Mouse (Mus musculus): Measurements from ENCODE around the gene Prkce. TPM values are rescaled to one million over a fixed set of nuclear protein-coding genes. Genes with fewer than 3 reads are reported as not detected.

Prkce gene
- total RNA-seq (2021): 1 to 10 TPM; 6.9 to 7.4 TPM
- long read RNA-seq, experiment 1, full-length matches to known transcripts: 2 of 4 reads
- long read RNA-seq, experiment 1, partial matches to known transcripts: 0 of 4 reads
- long read RNA-seq, experiment 1, other reads (novel, unspliced or antisense): 2 of 4 reads
- long read RNA-seq, experiment 2, full-length matches to known transcripts: 2 of 3 reads
- long read RNA-seq, experiment 2, partial matches to known transcripts: 1 of 3 reads
- long read RNA-seq, experiment 2, other reads (novel, unspliced or antisense): 0 of 3 reads

- DNase-seq: peak; percentile 85
Measured at GRCm38 (mm10) chr17:86167320-86168230, at the start of gene Prkce. Gene Prkce (plus strand): TSS chr17:86167785.

DNA sequence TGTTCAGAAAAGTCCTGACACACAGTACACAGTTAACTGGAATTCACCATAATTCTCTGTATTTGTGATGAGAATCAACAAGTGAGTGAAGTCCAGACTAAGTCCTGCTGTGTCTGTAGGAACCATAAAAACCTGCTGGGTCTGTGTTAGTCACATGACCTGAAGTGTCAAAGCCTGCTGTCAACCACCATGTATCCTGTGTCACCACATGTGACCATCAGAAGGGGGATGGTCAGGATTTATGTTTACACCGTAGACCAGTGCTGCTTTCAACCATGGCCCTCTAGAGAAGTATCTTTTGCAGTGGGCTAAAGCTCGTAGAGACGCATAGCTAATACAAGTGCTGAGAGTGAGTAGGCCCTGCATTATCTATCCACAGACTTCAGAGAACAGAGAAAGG, 44.4 kb upstream of the Prkce start:
- DNase-seq: no peak

DNA sequence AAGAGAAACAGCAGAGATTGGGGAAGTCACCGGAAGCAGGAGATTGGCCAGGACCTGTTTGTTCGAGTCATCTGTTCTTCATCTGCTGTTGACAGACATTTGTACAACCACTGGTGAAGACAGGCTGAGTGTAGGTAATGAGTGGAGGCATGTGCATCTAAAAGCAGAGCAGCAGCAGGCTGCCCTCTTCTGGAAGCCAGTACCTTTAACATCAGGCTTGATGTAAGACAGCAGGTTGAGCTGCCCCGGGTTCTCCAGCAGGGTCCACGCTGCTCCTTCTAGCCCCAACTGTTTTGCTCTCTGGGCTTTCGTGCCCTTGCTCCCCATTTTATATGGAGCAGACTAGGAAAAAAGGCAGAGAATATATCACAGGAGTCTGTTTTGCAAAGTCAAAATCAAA, 41.7 kb upstream of the Prkce start:
- DNase-seq: no peak

GRCm38 (mm10) chr17:86128198-86128597, 39.4 kb upstream of the Prkce start:
- DNase-seq: no peak

DNA sequence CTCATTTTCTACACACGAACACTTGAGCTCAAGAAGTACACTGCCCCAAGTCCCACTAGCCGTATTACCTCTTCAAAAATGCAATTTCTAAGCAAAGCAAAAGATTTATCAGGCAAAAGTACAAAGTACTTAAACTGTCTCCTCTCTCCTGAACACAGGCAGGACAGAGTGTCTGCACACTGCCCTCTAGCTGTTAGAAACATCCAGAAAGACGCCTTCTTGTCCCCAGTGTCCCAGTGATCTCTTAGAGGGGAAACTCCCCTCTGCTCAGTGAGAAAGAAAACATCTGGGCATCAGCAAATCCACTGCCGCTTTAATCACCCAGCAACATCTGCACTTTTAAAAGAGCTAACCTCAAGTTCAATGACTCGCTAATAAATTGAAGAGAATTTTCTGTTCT, 35.1 kb upstream of the Prkce start:
- DNase-seq: no peak

GRCm38 (mm10) chr17:86134461-86134860, 33.1 kb upstream of the Prkce start:
- no peak for DNase-seq

DNA sequence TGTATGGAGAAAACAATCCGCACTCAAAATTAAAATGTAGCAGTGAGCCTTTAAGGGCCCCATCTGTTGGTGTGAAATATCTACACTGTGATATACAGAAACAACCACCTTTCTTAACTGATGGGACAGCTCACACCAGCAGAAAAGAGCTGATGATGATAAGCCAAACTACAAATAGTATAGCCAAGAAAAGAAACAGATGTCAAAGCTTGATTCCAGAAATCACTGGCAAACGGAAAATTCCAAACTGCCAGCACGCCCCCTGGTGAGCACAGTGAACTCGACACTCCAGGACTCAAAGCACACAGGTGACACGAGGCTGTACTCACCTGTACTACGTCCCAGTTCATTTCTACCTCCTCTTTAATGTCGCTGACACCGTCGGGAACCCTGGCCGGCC, 31.8 kb upstream of the Prkce start:
- DNase-seq: no peak

GRCm38 (mm10) chr17:86144537-86145078, 23.0 kb upstream of the Prkce start:
- no peak for DNase-seq

- peak; percentile 84 for DNase-seq
Measured at GRCm38 (mm10) chr17:86145079-86145951, 22.3 kb upstream of the Prkce start, which contains the start of gene Srbd1. Gene Srbd1 (minus strand): TSS chr17:86145175.

GRCm38 (mm10) chr17:86149726-86150125, 17.9 kb upstream of the Prkce start:
- DNase-seq: no peak

- DNase-seq: peak; percentile 69
Measured at GRCm38 (mm10) chr17:86150867-86151348, 16.7 kb upstream of the Prkce start.

DNA sequence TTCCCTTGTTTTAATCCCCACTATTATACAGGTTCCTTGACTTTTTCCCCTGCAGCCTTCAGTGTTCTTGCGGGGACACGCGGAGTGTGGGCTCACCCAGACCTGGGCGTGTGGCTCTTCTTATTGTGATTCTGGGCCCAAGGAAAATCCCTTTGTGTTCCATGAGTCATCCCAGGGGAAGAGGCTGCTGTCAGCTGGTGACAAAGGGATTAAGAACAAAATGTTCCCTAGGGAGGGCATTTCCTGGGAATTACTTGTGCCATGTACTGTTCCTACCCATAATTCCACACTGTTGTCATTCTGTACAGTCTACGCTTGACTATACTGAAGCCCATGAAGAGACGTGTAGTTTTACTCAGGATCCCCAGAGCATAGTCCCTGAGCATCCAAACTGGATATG, 10.6 kb upstream of the Prkce start:
- DNase-seq: no peak

DNA sequence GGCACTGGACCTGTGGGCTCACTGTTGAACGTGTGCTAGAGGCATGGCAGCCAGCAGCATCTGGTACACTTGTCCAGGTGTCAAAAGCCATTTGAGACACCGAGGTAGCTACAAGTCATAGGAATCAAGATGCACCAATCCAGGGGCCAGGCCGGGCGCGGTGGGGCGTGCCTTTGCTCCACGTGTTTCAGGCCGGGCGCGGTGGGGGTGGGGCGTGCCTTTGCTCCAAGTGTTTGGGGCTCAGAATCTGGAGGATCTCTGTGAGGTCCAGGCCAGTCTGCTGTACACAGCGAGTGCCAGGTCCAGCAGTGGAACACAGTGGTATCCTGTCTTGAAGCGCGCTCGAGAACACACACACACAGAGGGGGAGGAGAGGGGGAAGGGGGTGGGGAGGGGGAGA, 4.9 kb upstream of the Prkce start:
- DNase-seq: no peak

DNA sequence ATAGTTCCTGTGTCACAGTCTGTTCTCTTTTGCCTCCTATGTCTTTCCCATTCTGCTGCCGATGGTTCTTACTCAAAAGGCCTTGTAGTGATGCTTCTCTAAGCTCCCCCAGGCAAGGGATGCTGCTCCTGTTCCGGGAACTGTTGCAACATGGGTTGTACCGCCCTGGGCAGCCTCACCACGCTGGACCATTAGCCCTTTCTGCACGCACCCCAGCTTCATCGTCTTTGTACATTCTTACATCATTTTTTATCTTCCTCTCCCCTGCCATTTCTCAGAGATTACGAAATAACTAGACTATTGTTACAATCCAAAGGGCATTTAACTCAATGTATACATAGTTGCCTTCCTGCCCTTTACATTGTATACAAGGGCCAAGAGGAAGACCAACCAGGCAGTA, 3.2 kb upstream of the Prkce start:
- no peak for DNase-seq

GRCm38 (mm10) chr17:86166051-86166566, 1.5 kb upstream of the Prkce start:
- DNase-seq: no peak

- DNase-seq: peak; percentile 85
Measured at GRCm38 (mm10) chr17:86166567-86167319, 842 bp upstream of the Prkce start.

DNA sequence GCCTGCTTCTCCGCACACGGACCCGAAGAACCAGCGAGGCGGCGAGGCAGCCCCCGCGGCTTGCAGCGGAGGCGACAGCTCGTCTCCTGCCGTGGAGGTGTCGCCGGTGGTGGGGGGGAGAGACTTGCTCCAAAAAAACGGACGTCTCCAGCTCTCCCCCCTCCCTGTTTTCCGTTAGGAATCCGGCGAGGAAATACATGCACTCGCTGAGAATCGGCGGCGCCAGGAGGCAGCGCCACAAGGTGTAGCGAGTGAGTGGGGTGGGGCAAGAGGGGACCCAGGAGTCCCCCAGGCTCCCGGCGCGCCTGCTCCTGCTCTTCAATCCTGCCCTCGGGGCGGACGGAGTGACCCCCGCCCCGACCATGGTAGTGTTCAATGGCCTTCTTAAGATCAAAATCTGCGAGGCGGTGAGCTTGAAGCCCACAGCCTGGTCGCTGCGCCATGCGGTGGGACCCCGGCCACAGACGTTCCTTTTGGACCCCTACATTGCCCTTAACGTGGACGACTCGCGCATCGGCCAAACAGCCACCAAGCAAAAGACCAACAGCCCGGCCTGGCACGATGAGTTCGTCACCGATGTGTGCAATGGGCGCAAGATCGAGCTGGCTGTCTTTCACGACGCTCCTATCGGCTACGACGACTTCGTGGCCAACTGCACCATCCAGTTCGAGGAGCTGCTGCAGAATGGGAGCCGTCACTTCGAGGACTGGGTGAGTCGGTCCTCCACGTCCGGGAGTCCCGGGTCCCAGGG, 821 bp downstream of the Prkce start:
- DNase-seq: peak; percentile 32

- no peak for DNase-seq
Measured at GRCm38 (mm10) chr17:86169092-86169491, 1.5 kb downstream of the Prkce start.

GRCm38 (mm10) chr17:86170164-86170958, 2.8 kb downstream of the Prkce start:
- DNase-seq: no peak
